Mouse (Mus musculus): ENCODE results near the gene Map2k4. TPM values are rescaled to one million over a fixed set of nuclear protein-coding genes. Genes with fewer than 3 reads are reported as not detected.

Map2k4 gene
- polyA plus RNA-seq, 1 experiment from 2014 or later, result 85.2 TPM

DNA sequence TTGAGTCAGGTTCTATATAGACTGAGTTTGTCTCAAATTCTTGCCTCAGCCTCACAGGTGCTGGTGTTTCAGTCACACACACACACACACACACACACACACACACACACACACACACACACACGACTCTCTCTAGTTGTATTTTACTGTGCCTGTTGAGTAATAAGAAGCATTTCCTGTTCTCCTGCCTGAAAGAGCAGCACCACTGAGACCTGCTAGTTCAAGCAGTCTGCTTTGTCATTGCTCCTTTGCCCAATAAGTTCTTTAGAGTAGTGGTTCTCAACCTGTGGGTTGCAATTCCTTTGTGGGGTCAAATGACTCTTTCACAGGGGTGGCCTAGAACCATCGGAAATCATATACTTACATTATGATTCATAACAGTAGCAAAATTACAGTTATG, 47.7 kb downstream of the Map2k4 start:
- WGBS, result 90% methylated on average over 2 of the region's 2 CpGs
- no peaks in the 10 kb centered on the region for H3K9me3 ChIP-seq (replicated peaks; ENCODE audit: control insufficient read depth, low read length)
- DNase-seq (ENCODE audit: low spot score), result no peak

GRCm38 (mm10) chr11:65739880-65740279, 48.2 kb downstream of the Map2k4 start:
- DNase-seq (ENCODE audit: low spot score) (no peak), ATAC-seq (no peak)
- Histone ChIP-seq H3K27me3 (replicated peaks; ENCODE audit: control insufficient read depth, insufficient read depth, low read length) (no peaks in the 10 kb centered on the region), H3K4me1 (ENCODE audit: control insufficient read depth, insufficient read depth, low read length) (no peaks in the 10 kb centered on the region), H3K36me3 (ENCODE audit: control insufficient read depth, insufficient read depth, low read length) (no peaks in the 10 kb centered on the region), H3K4me2 (ENCODE audit: low read length) (no peak overlapping the region), H3K9me3 (replicated peaks; ENCODE audit: control insufficient read depth, low read length) (no peaks in the 10 kb centered on the region), H3K4me3 (ENCODE audit: low read depth, low read length) (no peak overlapping the region), H3K9ac (ENCODE audit: low read length) (no peak overlapping the region), H3K27ac (ENCODE audit: low read depth, low read length) (no peak overlapping the region)

More for the DNA sequence above, 47.7 kb downstream of the Map2k4 start:
- Histone ChIP-seq H3K27ac (ENCODE audit: low read depth, low read length) (no peak overlapping the region), H3K27me3 (replicated peaks; ENCODE audit: control insufficient read depth, insufficient read depth, low read length) (no peaks in the 10 kb centered on the region), H3K36me3 (ENCODE audit: control insufficient read depth, insufficient read depth, low read length) (no peaks in the 10 kb centered on the region), H3K4me3 (ENCODE audit: low read depth, low read length) (no peak overlapping the region), H3K9ac (ENCODE audit: low read length) (no peak overlapping the region), H3K4me1 (ENCODE audit: control insufficient read depth, insufficient read depth, low read length) (no peaks in the 10 kb centered on the region), H3K4me2 (ENCODE audit: low read length) (no peak overlapping the region)
- ATAC-seq, result no peak

GRCm38 (mm10) chr11:65734656-65735055, 53.4 kb downstream of the Map2k4 start:
- no peak for DNase-seq (ENCODE audit: low spot score)
- H3K36me3 ChIP-seq (ENCODE audit: control insufficient read depth, insufficient read depth, low read length), result no peaks in the 10 kb centered on the region
- H3K4me1 ChIP-seq (ENCODE audit: control insufficient read depth, insufficient read depth, low read length), result no peaks in the 10 kb centered on the region
- H3K9me3 ChIP-seq (replicated peaks; ENCODE audit: control insufficient read depth, low read length), result no peaks in the 10 kb centered on the region
- H3K4me2 ChIP-seq (ENCODE audit: low read length), result no peak overlapping the region
- no peak for ATAC-seq
- no peak overlapping the region for H3K9ac ChIP-seq (ENCODE audit: low read length)
- 88% methylated on average over 7 of the region's 7 CpGs for WGBS
- H3K27me3 ChIP-seq (replicated peaks; ENCODE audit: control insufficient read depth, insufficient read depth, low read length), result no peaks in the 10 kb centered on the region
- no peak overlapping the region for H3K4me3 ChIP-seq (ENCODE audit: low read depth, low read length)
- no peak overlapping the region for H3K27ac ChIP-seq (ENCODE audit: low read depth, low read length)

- no peak overlapping the region for H3K4me2 ChIP-seq (ENCODE audit: low read length)
- H3K36me3 ChIP-seq (ENCODE audit: control insufficient read depth, insufficient read depth, low read length), result 0 out of 2 replicates have a peak, but pooled peaks cover 4% of the 10 kb centered on the region
- H3K4me3 ChIP-seq (ENCODE audit: low read depth, low read length), result no peak overlapping the region
- no peak overlapping the region for H3K27ac ChIP-seq (ENCODE audit: low read depth, low read length)
- DNase-seq (ENCODE audit: low spot score), result no peak
- no peak overlapping the region for H3K9ac ChIP-seq (ENCODE audit: low read length)
- H3K4me1 ChIP-seq (ENCODE audit: control insufficient read depth, insufficient read depth, low read length), result no peaks in the 10 kb centered on the region
- H3K9me3 ChIP-seq (replicated peaks; ENCODE audit: control insufficient read depth, low read length), result no peaks in the 10 kb centered on the region
- 93% methylated on average over 6 of the region's 6 CpGs for WGBS
- no peak for ATAC-seq
- no peaks in the 10 kb centered on the region for H3K27me3 ChIP-seq (replicated peaks; ENCODE audit: control insufficient read depth, insufficient read depth, low read length)
Measured at GRCm38 (mm10) chr11:65729623-65730217, 58.4 kb downstream of the Map2k4 start.

- no peak overlapping the region for H3K4me3 ChIP-seq (ENCODE audit: low read depth, low read length)
- DNase-seq (ENCODE audit: low spot score) (no peak), ATAC-seq (no peak)
- no peaks in the 10 kb centered on the region for H3K4me1 ChIP-seq (ENCODE audit: control insufficient read depth, insufficient read depth, low read length)
- H3K9ac ChIP-seq (ENCODE audit: low read length), result no peak overlapping the region
- no peaks in the 10 kb centered on the region for H3K27me3 ChIP-seq (replicated peaks; ENCODE audit: control insufficient read depth, insufficient read depth, low read length)
- H3K4me2 ChIP-seq (ENCODE audit: low read length), result no peak overlapping the region
- H3K9me3 ChIP-seq (replicated peaks; ENCODE audit: control insufficient read depth, low read length), result no peaks in the 10 kb centered on the region
- H3K36me3 ChIP-seq (ENCODE audit: control insufficient read depth, insufficient read depth, low read length), result peaks cover 4% of the 10 kb centered on the region; the same call in 1 of the 2 replicates
- H3K27ac ChIP-seq (ENCODE audit: low read depth, low read length), result no peak overlapping the region
- WGBS, result 96% methylated on average over 4 of the region's 4 CpGs
Measured at GRCm38 (mm10) chr11:65728906-65729305, 59.2 kb downstream of the Map2k4 start.

DNA sequence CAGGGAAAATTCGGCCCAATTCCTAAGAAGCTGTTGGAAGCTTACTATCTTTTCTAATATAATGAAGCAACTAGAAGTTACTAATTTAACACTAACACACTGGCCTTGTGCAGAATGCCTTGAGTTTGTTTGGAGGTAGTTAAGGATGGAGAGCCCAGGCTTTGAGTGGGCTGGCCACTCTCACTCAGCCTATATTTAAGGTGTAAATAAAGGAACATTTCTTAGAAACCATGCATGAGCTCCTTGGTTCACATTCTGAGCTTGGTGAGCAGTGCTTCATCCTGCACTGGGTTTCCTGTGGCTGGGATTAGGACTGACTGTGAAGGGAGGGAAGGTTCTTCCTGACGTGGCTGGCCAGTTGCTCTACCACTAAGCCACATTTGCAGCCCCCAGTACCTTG, 64.4 kb downstream of the Map2k4 start:
- Histone ChIP-seq H3K4me1 (ENCODE audit: control insufficient read depth, insufficient read depth, low read length) (no peaks in the 10 kb centered on the region), H3K9me3 (replicated peaks; ENCODE audit: control insufficient read depth, low read length) (no peaks in the 10 kb centered on the region), H3K4me2 (ENCODE audit: low read length) (no peak overlapping the region), H3K27me3 (replicated peaks; ENCODE audit: control insufficient read depth, insufficient read depth, low read length) (no peaks in the 10 kb centered on the region), H3K36me3 (ENCODE audit: control insufficient read depth, insufficient read depth, low read length) (peaks cover 4% of the 10 kb centered on the region; the same call in 1 of the 2 replicates), H3K4me3 (ENCODE audit: low read depth, low read length) (no peak overlapping the region), H3K27ac (ENCODE audit: low read depth, low read length) (no peak overlapping the region), H3K9ac (ENCODE audit: low read length) (no peak overlapping the region)
- ATAC-seq, result no peak
- no peak for DNase-seq (ENCODE audit: low spot score)
- 86% methylated on average over 2 of the region's 2 CpGs for WGBS

- ATAC-seq, result no peak
- DNase-seq (ENCODE audit: low spot score), result no peak
- no peaks in the 10 kb centered on the region for H3K27me3 ChIP-seq (replicated peaks; ENCODE audit: control insufficient read depth, insufficient read depth, low read length)
- H3K9me3 ChIP-seq (replicated peaks; ENCODE audit: control insufficient read depth, low read length), result no peaks in the 10 kb centered on the region
- no peak overlapping the region for H3K4me3 ChIP-seq (ENCODE audit: low read depth, low read length)
- H3K9ac ChIP-seq (ENCODE audit: low read length), result no peak overlapping the region
- no peak overlapping the region for H3K4me2 ChIP-seq (ENCODE audit: low read length)
- WGBS, result 85% methylated on average over 3 of the region's 3 CpGs
- H3K4me1 ChIP-seq (ENCODE audit: control insufficient read depth, insufficient read depth, low read length), result no peaks in the 10 kb centered on the region
- H3K27ac ChIP-seq (ENCODE audit: low read depth, low read length), result no peak overlapping the region
- H3K36me3 ChIP-seq (ENCODE audit: control insufficient read depth, insufficient read depth, low read length), result peaks cover 4% of the 10 kb centered on the region; the same call in 1 of the 2 replicates
Measured at GRCm38 (mm10) chr11:65721615-65722014, 66.5 kb downstream of the Map2k4 start.

GRCm38 (mm10) chr11:65719960-65720359, 68.1 kb downstream of the Map2k4 start:
- no peak for ATAC-seq
- H3K36me3 ChIP-seq (ENCODE audit: control insufficient read depth, insufficient read depth, low read length), result peaks cover 3% of the 10 kb centered on the region; the same call in 1 of the 2 replicates
- no peak overlapping the region for H3K4me3 ChIP-seq (ENCODE audit: low read depth, low read length)
- H3K27me3 ChIP-seq (replicated peaks; ENCODE audit: control insufficient read depth, insufficient read depth, low read length), result no peaks in the 10 kb centered on the region
- 81% methylated on average over 1 of the region's 1 CpGs for WGBS
- H3K4me1 ChIP-seq (ENCODE audit: control insufficient read depth, insufficient read depth, low read length), result no peaks in the 10 kb centered on the region
- H3K27ac ChIP-seq (ENCODE audit: low read depth, low read length), result no peak overlapping the region
- no peaks in the 10 kb centered on the region for H3K9me3 ChIP-seq (replicated peaks; ENCODE audit: control insufficient read depth, low read length)
- no peak for DNase-seq (ENCODE audit: low spot score)
- H3K4me2 ChIP-seq (ENCODE audit: low read length), result no peak overlapping the region
- no peak overlapping the region for H3K9ac ChIP-seq (ENCODE audit: low read length)

GRCm38 (mm10) chr11:65713830-65714229, 74.3 kb downstream of the Map2k4 start:
- no peak for DNase-seq (ENCODE audit: low spot score)
- no peak overlapping the region for H3K4me3 ChIP-seq (ENCODE audit: low read depth, low read length)
- WGBS, result 92% methylated on average over 4 of the region's 4 CpGs
- 0 out of 2 replicates have a peak, but pooled peaks cover 10% of the 10 kb centered on the region for H3K36me3 ChIP-seq (ENCODE audit: control insufficient read depth, insufficient read depth, low read length)
- no peaks in the 10 kb centered on the region for H3K4me1 ChIP-seq (ENCODE audit: control insufficient read depth, insufficient read depth, low read length)
- H3K9me3 ChIP-seq (replicated peaks; ENCODE audit: control insufficient read depth, low read length), result no peaks in the 10 kb centered on the region
- no peak overlapping the region for H3K4me2 ChIP-seq (ENCODE audit: low read length)
- H3K27me3 ChIP-seq (replicated peaks; ENCODE audit: control insufficient read depth, insufficient read depth, low read length), result no peaks in the 10 kb centered on the region
- no peak overlapping the region for H3K9ac ChIP-seq (ENCODE audit: low read length)
- ATAC-seq, result no peak
- no peak overlapping the region for H3K27ac ChIP-seq (ENCODE audit: low read depth, low read length)

Data from forebrain, embryonic 14.5 days (tissue).